ENCODE assay signal across 31 mouse cellular contexts in the genomic region with DNA sequence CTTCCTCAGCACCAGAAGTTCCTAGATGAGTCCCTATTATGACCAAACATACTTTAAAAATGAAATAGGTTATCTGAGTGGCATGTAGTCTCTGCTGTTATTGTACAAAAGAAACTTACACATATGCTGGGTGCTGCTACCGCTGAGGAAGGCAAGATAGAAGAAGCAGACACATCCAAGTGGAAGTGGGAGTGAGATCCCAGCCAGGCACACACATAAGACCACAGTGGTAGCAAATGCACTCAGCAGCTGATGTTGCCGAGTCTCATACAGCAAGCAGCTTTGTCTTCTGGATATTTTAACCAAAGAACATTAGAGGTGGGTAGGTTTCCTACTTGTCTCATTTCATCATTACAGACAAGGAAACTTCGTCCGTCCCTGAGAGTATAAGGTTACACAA.
DNase-seq lines count a peak whose midpoint lies in the region; ATAC-seq and TF ChIP-seq lines count a peak whose summit lies in the region.
"Had no signal": no experiment of that assay in that cellular context is flagged by ENCODE, and none has a peak within 500 bp of the region (broad histone marks: within the 10 kb centered on the region; RNA-seq: fewer than 3 reads in every experiment).

No protein-coding gene starts in this region.

- H3K9ac ChIP-seq in embryonic facial prominence, embryonic 13.5 days, result no peak overlapping the region
- no peak overlapping the region for H3K9ac ChIP-seq in neural tube, embryonic 12.5 days
- H3K9ac ChIP-seq: forebrain, embryonic 13.5 days; limb, embryonic 15.5 days; liver, embryonic 13.5 days had no signal

- H3K4me1 ChIP-seq in embryonic facial prominence, embryonic 13.5 days, result peaks cover 7% of the 10 kb centered on the region
- H3K4me1 ChIP-seq in embryonic facial prominence, embryonic 10.5 days, result peaks cover 13% of the 10 kb centered on the region
- no peaks in the 10 kb centered on the region for H3K4me1 ChIP-seq in neural tube, embryonic 12.5 days
- H3K4me1 ChIP-seq: liver, embryonic 13.5 days had no signal

- 53% methylated on average over 4 of the region's 4 CpGs for WGBS in embryonic facial prominence, embryonic 13.5 days
- 78% methylated on average over 4 of the region's 4 CpGs for WGBS in embryonic facial prominence, embryonic 10.5 days
- WGBS in neural tube, embryonic 12.5 days, result 84% methylated on average over 4 of the region's 4 CpGs

- H3K4me3 ChIP-seq in embryonic facial prominence, embryonic 13.5 days, result no peak overlapping the region
- H3K4me3 ChIP-seq in embryonic facial prominence, embryonic 10.5 days, result no peak overlapping the region
- no peak overlapping the region for H3K4me3 ChIP-seq in left cerebral cortex, adult 2 months
- no peak overlapping the region for H3K4me3 ChIP-seq in neural tube, embryonic 12.5 days
- H3K4me3 ChIP-seq: forebrain, embryonic 13.5 days; gastrocnemius, adult 2 months; limb, embryonic 15.5 days; liver, embryonic 13.5 days; megakaryocyte, embryonic 14.5 days had no signal

- no peak for DNase-seq in embryonic facial prominence, embryonic 10.5 days (ENCODE audit: low spot score)
- no peak for DNase-seq in left cerebral cortex, adult 2 months (ENCODE audit: extremely low spot score in 1 of 2, low spot score in 2 of 2)
- no peak for DNase-seq in left cerebral cortex, postnatal 4 days
- DNase-seq in neural tube, embryonic 10.5 days (ENCODE audit: extremely low spot score, low spot score), result no peak
- DNase-seq in c-Kit-positive CD71-positive TER-119-positive erythroid progenitor cells, embryonic 14.5 days (ENCODE audit: low spot score), result no peak
- DNase-seq in thymus, postnatal 0 days (ENCODE audit: low spot score), result no peak
- DNase-seq: adrenal gland, adult 2 months; adrenal gland, postnatal 36 days; cerebellum, adult 11 months; cerebellum, postnatal 10 days; gastrocnemius, adult 2 months; gastrocnemius, postnatal 36 days; heart, adult 18-20 months; heart, postnatal 36 days; kidney, adult 11 months; kidney, postnatal 25 days; liver, embryonic 13.5 days; lung, adult 18-20 months; lung, postnatal 4 days; thymus, adult 2 months; thymus, postnatal 4 days had no signal

- H3K27ac ChIP-seq in embryonic facial prominence, embryonic 13.5 days, result no peak overlapping the region
- no peak overlapping the region for H3K27ac ChIP-seq in embryonic facial prominence, embryonic 10.5 days (replicated peaks)
- peak overlapping the region; percentile 40; the same call in 1 of the 2 replicates for H3K27ac ChIP-seq in left cerebral cortex, adult 2 months
- H3K27ac ChIP-seq in neural tube, embryonic 12.5 days, result no peak overlapping the region
- H3K27ac ChIP-seq: forebrain, embryonic 13.5 days; gastrocnemius, adult 2 months; limb, embryonic 15.5 days; liver, embryonic 13.5 days had no signal

- intact Hi-C loops in left cerebral cortex, adult 2 months (cut with DNase I), result no loop called here
- intact Hi-C loops in left cerebral cortex, postnatal 4 days (cut with DNase I), result no loop called here

- H3K4me2 ChIP-seq in embryonic facial prominence, embryonic 13.5 days, result 0 out of 2 replicates have a peak overlapping the region, but pooled peaks have one; percentile 5
- H3K4me2 ChIP-seq in neural tube, embryonic 12.5 days (replicated peaks), result peak overlapping the region; percentile 3; the same call in 1 of the 2 replicates
- H3K4me2 ChIP-seq: forebrain, embryonic 13.5 days; heart, embryonic 11.5 days; limb, embryonic 15.5 days; liver, embryonic 13.5 days had no signal

- no peaks in the 10 kb centered on the region for H3K27me3 ChIP-seq in embryonic facial prominence, embryonic 13.5 days
- H3K27me3 ChIP-seq in embryonic facial prominence, embryonic 10.5 days (replicated peaks; ENCODE audit: low read depth, poor library complexity, severe bottlenecking), result peaks cover 15% of the 10 kb centered on the region
- H3K27me3 ChIP-seq in neural tube, embryonic 12.5 days (replicated peaks), result no peaks in the 10 kb centered on the region
- H3K27me3 ChIP-seq: CH12.LX; forebrain, embryonic 13.5 days; limb, embryonic 15.5 days had no signal

- no peaks in the 10 kb centered on the region for H3K9me3 ChIP-seq in embryonic facial prominence, embryonic 13.5 days
- no peaks in the 10 kb centered on the region for H3K9me3 ChIP-seq in embryonic facial prominence, embryonic 10.5 days
- H3K9me3 ChIP-seq in neural tube, embryonic 12.5 days, result no peaks in the 10 kb centered on the region
- H3K9me3 ChIP-seq: forebrain, embryonic 13.5 days; limb, embryonic 15.5 days; liver, embryonic 13.5 days; megakaryocyte, embryonic 14.5 days had no signal

- no peaks in the 10 kb centered on the region for H3K36me3 ChIP-seq in embryonic facial prominence, embryonic 13.5 days
- H3K36me3 ChIP-seq in embryonic facial prominence, embryonic 10.5 days (replicated peaks), result no peaks in the 10 kb centered on the region
- no peaks in the 10 kb centered on the region for H3K36me3 ChIP-seq in neural tube, embryonic 12.5 days
- H3K36me3 ChIP-seq: limb, embryonic 15.5 days; liver, embryonic 13.5 days had no signal

- ATAC-seq in embryonic facial prominence, embryonic 13.5 days (ENCODE audit: insufficient number of reproducible peaks, insufficient read depth, low FRiP score, low TSS enrichment, low read depth), result no peak
- no peak for ATAC-seq in neural tube, embryonic 12.5 days (ENCODE audit: low FRiP score, low read depth)
- ATAC-seq: activated CD4-positive, CD25-positive, alpha-beta regulatory T cell, adult 4 months; forebrain, embryonic 13.5 days; inflammation-experienced regulatory T-cells, adult 6 months; lung, postnatal 0 days had no signal

- TF ChIP-seq CTCF in left cerebral cortex, adult 2 months (IDR thresholded peaks at IDR 0.05), result no peak
